Mouse (Mus musculus): ENCODE data around the gene Aldh3a1. TPM values are rescaled to one million over a fixed set of nuclear protein-coding genes. Genes with fewer than 3 reads are reported as not detected.

Gene Aldh3a1
- polyA plus RNA-seq, 1 experiment = 0.69 TPM

DNA sequence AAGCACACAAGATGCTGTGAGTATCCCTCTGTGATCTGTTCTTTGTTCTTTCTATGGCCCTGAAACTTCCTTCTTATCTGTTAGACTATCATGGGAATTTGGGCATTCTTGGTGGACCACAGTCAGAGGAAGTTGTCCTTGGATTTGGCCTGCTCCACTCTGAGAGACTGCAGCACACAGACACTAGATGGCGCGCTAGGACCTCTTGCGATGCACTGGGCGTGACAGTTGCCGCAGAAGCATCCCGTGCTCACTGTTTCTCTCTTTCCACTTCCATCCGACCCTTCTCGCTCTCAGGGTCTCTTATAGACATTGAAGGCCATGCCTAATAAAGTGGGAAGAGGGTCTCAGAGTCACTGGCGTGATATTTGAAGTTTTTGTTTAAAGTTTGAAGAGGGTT is 13.9 kb upstream of the Aldh3a1 start:
- H3K27ac ChIP-seq (ENCODE audit: insufficient read depth, low read length) = no peak overlapping the region
- no peaks in the 10 kb centered on the region; the same call in 1 of the 2 replicates for H3K27me3 ChIP-seq (ENCODE audit: control insufficient read depth, insufficient read depth, low read length)
- no peaks in the 10 kb centered on the region for H3K36me3 ChIP-seq (ENCODE audit: control insufficient read depth, insufficient read depth, low read length)
- peak; percentile 91 for TF ChIP-seq CTCF (IDR thresholded peaks at IDR 0.05; ENCODE audit: extremely low read depth, insufficient read depth, insufficient read length, insufficient replicate concordance)
- TF ChIP-seq POLR2A (IDR thresholded peaks at IDR 0.05; ENCODE audit: low read depth, low read length) = no peak
- H3K4me1 ChIP-seq (ENCODE audit: control insufficient read depth, insufficient read depth, insufficient read length) = no peaks in the 10 kb centered on the region
- no peak overlapping the region for H3K4me3 ChIP-seq (ENCODE audit: extremely low read depth, insufficient read depth, insufficient read length)
- WGBS = 4% methylated on average over 9 of the region's 9 CpGs
- peak; percentile 46 to 68 for DNase-seq (ENCODE audit: low read depth in 1 of 2, low spot score in 2 of 2)

DNA sequence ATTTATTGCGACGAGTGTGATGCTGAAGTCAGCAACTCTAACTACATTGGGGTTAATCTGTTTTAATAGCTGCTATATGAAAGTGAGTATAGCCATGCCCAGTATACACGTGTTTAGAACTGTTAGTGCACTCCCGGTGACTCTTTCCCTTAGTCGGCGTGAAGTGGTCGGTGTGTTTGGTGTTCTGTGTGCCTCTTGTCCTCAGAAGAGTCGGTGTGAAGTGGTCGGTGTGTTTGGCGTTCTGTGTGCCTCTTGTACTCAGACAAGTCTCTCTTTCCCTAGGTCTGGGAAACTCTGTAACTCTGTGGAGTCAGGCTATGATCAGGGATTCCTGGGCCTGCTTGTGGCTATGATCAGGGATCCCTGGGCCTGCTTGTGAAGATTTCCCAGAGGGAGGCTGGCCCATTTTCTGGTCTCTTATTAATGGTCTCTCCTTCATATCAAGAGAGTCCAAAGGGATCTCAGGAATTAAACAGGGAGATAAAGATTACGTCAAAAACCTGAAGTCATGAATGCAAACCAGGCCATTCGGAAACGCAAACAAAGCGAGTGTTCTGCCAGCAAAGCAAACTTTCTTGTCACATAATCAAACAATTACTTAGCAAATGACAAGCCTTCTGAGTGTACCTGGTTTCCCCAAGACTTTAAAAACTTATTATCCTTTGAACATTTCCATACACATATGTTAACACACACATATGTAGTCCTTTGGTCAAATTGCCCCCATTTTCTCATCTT is 10.6 kb upstream of the Aldh3a1 start:
- no peaks in the 10 kb centered on the region; the same call in 1 of the 2 replicates for H3K27me3 ChIP-seq (ENCODE audit: control insufficient read depth, insufficient read depth, low read length)
- no peaks in the 10 kb centered on the region for H3K4me1 ChIP-seq (ENCODE audit: control insufficient read depth, insufficient read depth, insufficient read length)
- no peak overlapping the region for H3K4me3 ChIP-seq (ENCODE audit: extremely low read depth, insufficient read depth, insufficient read length)
- H3K27ac ChIP-seq (ENCODE audit: insufficient read depth, low read length) = no peak overlapping the region
- no peak for TF ChIP-seq CTCF (IDR thresholded peaks at IDR 0.05; ENCODE audit: extremely low read depth, insufficient read depth, insufficient read length, insufficient replicate concordance)
- no peak for TF ChIP-seq POLR2A (IDR thresholded peaks at IDR 0.05; ENCODE audit: low read depth, low read length)
- no peaks in the 10 kb centered on the region for H3K36me3 ChIP-seq (ENCODE audit: control insufficient read depth, insufficient read depth, low read length)
- WGBS = 90% methylated on average over 14 of the region's 14 CpGs
- no peak for DNase-seq (ENCODE audit: low read depth in 1 of 2, low spot score in 2 of 2)

DNA sequence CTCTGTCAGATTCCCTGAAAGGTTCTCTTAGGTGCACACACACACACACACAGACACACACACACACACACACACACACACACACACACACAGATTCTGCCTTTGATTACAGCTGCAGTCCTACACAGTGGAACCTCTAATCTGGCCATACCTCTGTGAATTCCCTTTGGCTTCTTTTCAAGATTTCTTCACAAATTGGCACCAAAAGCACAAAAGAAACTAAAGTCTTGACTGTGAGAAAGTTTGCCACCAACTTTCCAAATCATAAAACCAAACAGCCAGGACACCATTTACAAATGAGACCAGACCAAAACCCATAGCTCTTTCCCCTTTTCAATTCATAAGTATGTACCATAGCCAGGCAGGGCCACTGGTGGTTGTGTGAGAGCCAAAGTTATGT is 9.4 kb upstream of the Aldh3a1 start:
- no peaks in the 10 kb centered on the region; the same call in 1 of the 2 replicates for H3K27me3 ChIP-seq (ENCODE audit: control insufficient read depth, insufficient read depth, low read length)
- H3K4me3 ChIP-seq (ENCODE audit: extremely low read depth, insufficient read depth, insufficient read length) = no peak overlapping the region
- no peaks in the 10 kb centered on the region for H3K36me3 ChIP-seq (ENCODE audit: control insufficient read depth, insufficient read depth, low read length)
- no peaks in the 10 kb centered on the region for H3K4me1 ChIP-seq (ENCODE audit: control insufficient read depth, insufficient read depth, insufficient read length)
- no peak overlapping the region for H3K27ac ChIP-seq (ENCODE audit: insufficient read depth, low read length)
- TF ChIP-seq CTCF (IDR thresholded peaks at IDR 0.05; ENCODE audit: extremely low read depth, insufficient read depth, insufficient read length, insufficient replicate concordance) (no peak), POLR2A (IDR thresholded peaks at IDR 0.05; ENCODE audit: low read depth, low read length) (no peak)
- no peak for DNase-seq (ENCODE audit: low read depth in 1 of 2, low spot score in 2 of 2)

DNA sequence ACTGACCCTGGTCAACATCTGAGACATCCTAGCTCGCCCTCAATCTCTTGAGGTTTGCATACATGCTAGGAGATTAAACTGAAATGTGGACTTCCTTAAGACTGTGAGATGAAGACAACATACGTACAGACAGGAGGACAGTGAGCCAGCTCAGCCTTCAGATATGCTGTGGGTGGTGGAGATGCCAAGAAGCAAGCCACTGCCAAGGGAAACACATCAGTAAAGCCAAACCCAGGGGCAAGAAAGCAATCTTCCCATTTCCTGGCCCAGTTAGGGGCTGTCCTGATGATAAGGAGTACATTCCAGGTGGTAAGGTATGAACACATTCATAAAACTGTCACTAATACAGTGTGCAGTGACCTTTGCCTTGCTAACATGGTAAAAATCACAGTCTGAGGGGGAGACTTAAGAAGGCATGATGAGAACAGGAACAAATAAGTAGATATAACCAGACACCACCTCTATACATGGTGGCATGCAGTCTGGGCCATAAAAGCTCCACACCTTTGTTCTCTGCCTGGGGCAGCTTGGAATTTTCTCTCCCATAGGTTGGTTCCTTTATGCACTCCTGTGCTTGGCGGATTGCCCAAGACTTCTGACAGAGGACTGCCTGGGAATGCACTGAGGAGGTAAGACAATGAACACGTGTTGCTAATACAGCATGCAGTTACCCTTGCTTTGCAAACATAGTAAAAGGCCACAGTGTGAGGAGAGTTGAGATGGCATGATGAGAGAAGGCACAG is 7.5 kb upstream of the Aldh3a1 start:
- 81% methylated on average over 4 of the region's 4 CpGs for WGBS
- no peak overlapping the region for H3K4me3 ChIP-seq (ENCODE audit: extremely low read depth, insufficient read depth, insufficient read length)
- H3K27me3 ChIP-seq (ENCODE audit: control insufficient read depth, insufficient read depth, low read length) = no peaks in the 10 kb centered on the region
- no peaks in the 10 kb centered on the region for H3K4me1 ChIP-seq (ENCODE audit: control insufficient read depth, insufficient read depth, insufficient read length)
- TF ChIP-seq POLR2A (IDR thresholded peaks at IDR 0.05; ENCODE audit: low read depth, low read length) (no peak), CTCF (IDR thresholded peaks at IDR 0.05; ENCODE audit: extremely low read depth, insufficient read depth, insufficient read length, insufficient replicate concordance) (no peak)
- no peak overlapping the region for H3K27ac ChIP-seq (ENCODE audit: insufficient read depth, low read length)
- no peaks in the 10 kb centered on the region for H3K36me3 ChIP-seq (ENCODE audit: control insufficient read depth, insufficient read depth, low read length)
- no peak for DNase-seq (ENCODE audit: low read depth in 1 of 2, low spot score in 2 of 2)

DNA sequence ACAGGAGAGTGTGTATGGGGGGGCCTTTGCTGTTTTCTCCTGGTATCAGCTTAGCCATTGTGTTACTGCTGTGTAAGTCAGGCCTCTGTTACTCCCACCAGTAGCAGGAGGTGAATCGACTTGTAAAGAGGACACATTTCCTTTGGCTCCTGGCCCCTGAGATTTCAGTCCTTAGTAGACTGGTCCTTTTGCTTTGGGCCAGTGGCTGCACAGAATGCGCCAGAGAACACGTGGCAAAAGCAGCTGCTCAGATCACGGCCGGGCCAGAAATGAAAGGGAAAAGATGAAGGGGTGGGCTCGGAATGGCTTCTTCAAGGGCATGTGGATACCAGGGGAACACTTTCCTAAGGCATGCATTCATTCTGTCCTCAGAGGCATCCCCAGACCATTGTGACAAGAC is 5.2 kb upstream of the Aldh3a1 start:
- Histone ChIP-seq H3K27me3 (ENCODE audit: control insufficient read depth, insufficient read depth, low read length) (no peaks in the 10 kb centered on the region), H3K27ac (ENCODE audit: insufficient read depth, low read length) (no peak overlapping the region), H3K36me3 (ENCODE audit: control insufficient read depth, insufficient read depth, low read length) (no peaks in the 10 kb centered on the region), H3K4me3 (ENCODE audit: extremely low read depth, insufficient read depth, insufficient read length) (no peak overlapping the region), H3K4me1 (ENCODE audit: control insufficient read depth, insufficient read depth, insufficient read length) (no peaks in the 10 kb centered on the region)
- DNase-seq (ENCODE audit: low read depth in 1 of 2, low spot score in 2 of 2) = no peak
- no peak for TF ChIP-seq POLR2A (IDR thresholded peaks at IDR 0.05; ENCODE audit: low read depth, low read length)
- no peak for TF ChIP-seq CTCF (IDR thresholded peaks at IDR 0.05; ENCODE audit: extremely low read depth, insufficient read depth, insufficient read length, insufficient replicate concordance)
- WGBS = 82% methylated on average over 6 of the region's 6 CpGs

DNA sequence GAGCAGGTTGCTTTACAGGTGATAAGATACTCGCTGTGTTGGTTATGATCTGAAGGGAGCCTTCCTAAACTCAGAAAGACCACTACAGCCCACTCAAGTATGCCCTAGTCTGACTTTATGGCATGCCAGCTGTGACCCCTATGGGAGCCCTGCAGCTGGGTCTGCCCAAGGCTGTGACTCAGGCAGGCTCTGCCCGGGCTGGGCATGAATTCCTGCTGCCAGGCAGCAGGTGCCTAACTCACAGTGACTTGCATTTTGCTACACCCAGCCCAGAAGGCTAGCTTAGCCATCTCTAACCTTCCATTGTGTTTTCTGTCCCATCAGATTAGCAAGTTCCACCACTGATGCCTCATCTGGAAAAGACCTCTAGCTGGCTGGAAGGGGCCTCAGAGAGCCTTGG is 4.5 kb upstream of the Aldh3a1 start:
- Histone ChIP-seq H3K27me3 (ENCODE audit: control insufficient read depth, insufficient read depth, low read length) (no peaks in the 10 kb centered on the region), H3K4me1 (ENCODE audit: control insufficient read depth, insufficient read depth, insufficient read length) (no peaks in the 10 kb centered on the region), H3K36me3 (ENCODE audit: control insufficient read depth, insufficient read depth, low read length) (no peaks in the 10 kb centered on the region), H3K4me3 (ENCODE audit: extremely low read depth, insufficient read depth, insufficient read length) (no peak overlapping the region), H3K27ac (ENCODE audit: insufficient read depth, low read length) (no peak overlapping the region)
- 64% methylated on average over 2 of the region's 2 CpGs for WGBS
- TF ChIP-seq CTCF (IDR thresholded peaks at IDR 0.05; ENCODE audit: extremely low read depth, insufficient read depth, insufficient read length, insufficient replicate concordance) (no peak), POLR2A (IDR thresholded peaks at IDR 0.05; ENCODE audit: low read depth, low read length) (no peak)
- no peak for DNase-seq (ENCODE audit: low read depth in 1 of 2, low spot score in 2 of 2)
